Mouse (Mus musculus) megakaryocyte progenitor cell, adult 5-6 weeks (primary cell): Measurements from ENCODE around the gene Creld2. TPM values are rescaled to one million over a fixed set of nuclear protein-coding genes. Genes with fewer than 3 reads are reported as not detected.

Experiments
- ATAC-seq: replicated peaks from 2 replicates; pipeline ENCODE4 v1.8.0; 2016; ENCODE audit warnings: mild to moderate bottlenecking, moderate TSS enrichment, inconsistent platforms; ENCODE audit not compliant: poor library complexity
- total RNA-seq, 2 experiments: library from RNA; stranded (forward) in 1 of 2; stranded (reverse) in 1 of 2; fragments of 157-497, 149-512 nt in 1 of 2; fragments of 200-1000 nt in 1 of 2; gene quantifications; 2 replicates each; pipeline versions ENCODE4 v1.2.3 to v1.2.4; 2015 to 2017

Gene Creld2
- total RNA-seq, 2 experiments from 2014 or later = 68.1 to 124 TPM

DNA sequence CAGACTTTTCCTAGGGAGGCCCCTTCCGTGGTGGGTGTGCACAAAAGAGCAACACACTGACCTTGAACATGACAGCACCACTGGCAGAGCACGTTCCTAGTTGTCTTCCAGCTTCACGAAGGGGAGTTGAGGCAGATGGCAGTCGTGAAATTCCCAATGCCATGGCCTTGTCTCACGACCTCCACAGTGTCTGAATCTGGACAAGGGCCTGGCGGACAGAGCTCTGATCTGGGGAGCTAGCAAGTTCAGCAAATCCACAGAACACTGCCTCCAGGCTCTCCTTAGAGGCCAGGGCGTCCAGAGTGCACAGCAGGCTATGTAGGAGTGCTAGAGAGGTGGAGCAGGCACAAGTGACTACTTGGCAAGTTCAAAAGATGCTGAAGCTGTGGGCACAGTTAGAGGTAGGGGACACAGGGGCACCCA lies 47.5 kb downstream of the Creld2 start:
- ATAC-seq = no peak

DNA sequence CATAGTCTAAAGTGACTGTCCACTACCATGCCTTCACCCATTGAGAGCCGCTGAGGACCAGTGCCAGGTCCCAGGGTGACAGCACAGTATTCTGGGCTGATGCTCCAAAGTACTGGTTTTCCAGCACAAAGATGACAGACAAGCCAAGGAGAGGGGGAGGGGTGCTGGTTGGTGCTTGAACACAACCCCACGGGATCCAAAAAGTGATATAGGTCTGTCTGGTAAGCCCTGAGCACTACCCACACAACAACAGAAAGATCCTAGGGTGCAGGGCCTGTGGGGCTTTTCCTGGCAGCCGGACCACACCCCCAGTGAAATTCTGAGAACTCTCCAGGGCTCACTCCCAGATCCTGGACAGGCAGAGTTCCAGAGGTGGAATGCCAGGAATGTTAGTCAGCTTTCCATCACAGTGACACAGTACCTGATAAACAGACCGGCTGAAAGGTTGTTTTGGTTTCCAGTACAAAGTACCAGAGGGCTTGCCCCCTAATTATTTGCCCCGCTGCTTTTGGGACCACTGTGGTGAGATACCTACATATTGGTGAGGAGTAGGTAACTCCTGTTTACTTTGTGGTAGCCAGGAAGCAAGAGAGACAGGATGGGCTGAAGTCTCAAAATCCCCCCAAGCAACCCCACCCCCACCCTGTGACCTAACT lies 48.0 kb downstream of the Creld2 start:
- ATAC-seq = no peak

DNA sequence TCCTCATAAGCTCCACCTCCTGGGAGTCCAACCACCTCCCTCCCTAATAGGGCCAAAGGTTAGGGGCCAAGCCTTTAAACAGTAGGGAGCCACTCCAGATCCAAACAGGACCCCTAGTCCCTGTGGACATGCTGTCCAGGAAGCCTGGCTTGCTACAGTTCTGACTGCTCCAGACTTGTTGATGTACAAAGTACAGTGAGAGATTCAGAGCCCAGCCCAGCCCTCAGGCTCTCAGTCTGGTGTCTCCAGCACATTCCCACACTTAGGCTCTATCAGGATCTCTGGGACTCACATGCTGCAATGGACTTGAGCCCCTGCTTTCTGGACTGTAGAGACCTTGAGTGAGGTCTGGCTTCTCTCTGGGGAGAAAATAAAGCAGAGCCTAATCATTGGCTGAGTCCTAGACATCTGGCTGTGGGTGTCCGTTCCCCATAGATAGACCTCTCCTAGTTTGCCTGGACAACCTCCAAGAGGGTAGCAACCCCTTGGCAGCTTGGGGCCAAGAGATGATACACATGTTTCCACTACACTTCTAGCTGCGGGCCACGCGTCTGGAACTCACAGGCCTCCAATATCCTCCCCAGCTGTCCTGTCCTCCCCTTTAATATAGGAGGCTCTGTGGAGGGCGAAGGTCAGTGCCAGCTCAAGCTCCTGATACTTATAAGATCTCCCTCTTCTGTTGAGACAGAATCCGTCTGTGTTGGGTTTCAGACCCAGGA lies 48.7 kb downstream of the Creld2 start:
- ATAC-seq = no peak

DNA sequence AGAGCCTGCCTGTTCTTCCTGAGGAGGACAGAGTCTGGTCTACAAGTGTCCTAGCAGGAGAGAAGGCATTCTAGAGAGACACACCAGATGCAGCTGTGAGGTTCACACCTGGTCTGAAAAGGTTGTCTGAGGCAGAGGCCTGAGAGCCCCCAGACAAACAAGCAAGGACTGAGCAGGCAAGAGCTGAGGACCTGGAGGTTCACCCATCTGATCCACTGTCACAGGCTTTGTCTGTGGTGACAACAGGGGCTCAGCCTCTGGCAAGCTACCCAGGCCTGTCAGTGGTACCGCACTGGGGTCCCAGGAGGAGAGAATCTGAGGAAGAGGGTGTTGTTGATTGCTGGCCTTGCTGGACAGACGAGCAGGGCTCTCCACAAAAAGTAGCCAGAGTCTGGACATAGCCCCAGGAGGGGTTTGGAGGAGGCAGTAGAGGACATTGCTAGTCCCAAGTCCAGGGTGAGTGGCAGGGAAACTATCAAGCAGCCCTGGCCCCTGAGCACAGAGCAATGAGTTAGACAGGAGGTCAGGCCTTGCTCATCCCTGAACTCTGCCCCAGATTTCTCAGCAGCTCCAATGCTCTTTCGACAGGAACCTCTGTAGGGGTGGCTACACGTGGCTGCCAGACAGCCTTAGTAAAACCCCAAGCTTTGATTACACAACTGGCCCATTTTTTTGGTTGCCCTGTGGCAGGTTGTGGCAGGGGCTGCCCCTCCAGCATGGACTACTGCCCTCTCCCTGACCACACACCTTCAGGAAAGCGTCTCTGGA lies 51.2 kb downstream of the Creld2 start:
- peak; percentile 33 for ATAC-seq

DNA sequence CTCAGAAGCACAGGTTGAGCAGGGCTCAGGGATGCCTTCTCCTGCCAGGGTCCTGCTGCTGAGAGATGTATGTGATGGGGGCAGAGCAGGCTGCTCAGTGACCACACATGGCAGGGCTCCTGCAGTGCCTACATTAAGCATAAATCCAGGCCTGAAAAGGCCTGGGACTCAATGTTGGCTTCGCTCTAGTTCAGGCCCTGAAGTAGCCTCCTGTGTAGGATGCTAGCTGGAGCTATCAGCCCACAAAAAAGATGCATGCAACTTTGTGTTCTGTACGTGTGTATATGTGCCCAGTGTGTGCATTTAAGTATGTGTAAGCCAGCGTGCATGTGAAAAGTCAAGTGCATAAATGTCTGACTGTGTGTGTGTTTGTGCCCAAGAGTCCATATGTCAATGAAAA lies 54.6 kb downstream of the Creld2 start:
- no peak for ATAC-seq

DNA sequence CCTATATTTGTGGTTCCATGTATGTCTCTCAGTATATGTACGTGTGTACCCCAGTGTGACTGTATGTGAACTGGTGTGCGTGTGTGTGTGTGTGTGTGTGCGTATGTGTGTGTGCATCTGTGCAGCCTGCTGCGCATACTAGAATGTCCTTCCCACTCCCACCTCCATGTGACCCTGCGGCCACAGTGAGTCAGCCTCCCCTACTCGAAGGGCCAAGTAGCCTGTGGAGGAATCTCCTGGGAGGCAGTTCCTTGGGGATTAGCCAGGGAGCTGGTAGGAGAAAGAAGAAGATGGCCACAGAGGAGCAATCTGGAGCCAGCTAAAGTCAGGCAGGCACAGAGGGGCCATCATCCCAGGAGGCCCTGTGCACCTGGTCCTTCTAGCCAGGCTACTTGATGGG lies 55.0 kb downstream of the Creld2 start:
- no peak for ATAC-seq

DNA sequence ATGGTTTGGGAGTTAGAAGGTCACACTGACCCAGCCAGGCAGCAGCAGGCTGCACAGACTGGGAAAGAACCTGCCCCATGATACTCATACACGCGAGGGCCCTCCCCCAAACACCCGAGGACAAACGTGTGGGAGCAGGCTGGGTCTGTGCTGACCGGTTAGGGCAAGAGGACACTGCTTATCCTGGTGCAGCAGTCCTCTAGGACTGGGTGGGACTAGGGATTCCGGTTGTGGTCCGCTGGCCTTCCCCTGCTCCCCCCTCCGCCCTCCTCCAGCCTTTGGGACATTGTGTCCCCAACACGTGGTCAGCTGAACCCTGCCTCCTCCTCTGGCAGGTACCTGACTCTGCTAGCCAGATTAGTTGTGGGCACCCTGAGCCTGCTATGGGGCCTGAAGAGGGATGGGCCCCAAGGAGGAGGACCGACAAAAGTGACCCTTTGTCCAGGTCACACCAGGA lies 56.2 kb downstream of the Creld2 start:
- no peak for ATAC-seq

Other genes with a start within 250 kb of the Creld2 start
- gene Zdhhc25, start 219.3 kb upstream of the Creld2 start, total RNA-seq (2015) = not detected in 2 replicates
- not detected in 2 replicates for gene Zdhhc25, start 219.3 kb upstream of the Creld2 start, total RNA-seq (2017)
- 31.9 and 32.1 TPM in 2 replicates for gene Brd1, start 85.4 kb upstream of the Creld2 start, total RNA-seq (2015)
- 49.4 and 52.8 TPM in 2 replicates for gene Brd1, start 85.4 kb upstream of the Creld2 start, total RNA-seq (2017)
- 47.6 and 58.2 TPM in 2 replicates for gene Zbed4, start 68.0 kb upstream of the Creld2 start, total RNA-seq (2015)
- 54.5 and 59.6 TPM in 2 replicates for gene Zbed4, start 68.0 kb upstream of the Creld2 start, total RNA-seq (2017)
- 10.9 and 18.2 TPM in 2 replicates for gene Alg12, start 328 bp upstream of the Creld2 start, total RNA-seq (2015)
- gene Alg12, start 328 bp upstream of the Creld2 start, total RNA-seq (2017) = 7.9 and 10.3 TPM in 2 replicates
- gene Pim3, start 42.5 kb downstream of the Creld2 start, total RNA-seq (2015) = 11.0 and 18.0 TPM in 2 replicates
- gene Pim3, start 42.5 kb downstream of the Creld2 start, total RNA-seq (2017) = 11.1 and 14.3 TPM in 2 replicates
- gene Ttll8, start 134.8 kb downstream of the Creld2 start, total RNA-seq (2015) = not detected in 2 replicates
- gene Ttll8, start 134.8 kb downstream of the Creld2 start, total RNA-seq (2017) = not detected in 2 replicates
- not detected in 2 replicates for gene Mlc1, start 159.4 kb downstream of the Creld2 start, total RNA-seq (2015)
- gene Mlc1, start 159.4 kb downstream of the Creld2 start, total RNA-seq (2017) = not detected in 2 replicates
- gene Mov10l1, start 163.3 kb downstream of the Creld2 start, total RNA-seq (2015) = not detected in 2 replicates
- not detected in 2 replicates for gene Mov10l1, start 163.3 kb downstream of the Creld2 start, total RNA-seq (2017)
- gene Panx2, start 240.1 kb downstream of the Creld2 start, total RNA-seq (2015) = not detected in 2 replicates
- gene Panx2, start 240.1 kb downstream of the Creld2 start, total RNA-seq (2017) = 0.20 TPM in 1 of 2 replicates, not detected in the other